Mouse (Mus musculus) liver, adult 2 months (tissue): ENCODE measurements around the gene Kif9.

Experiments used
- CTCF ChIP-seq: fragments of 200-500 bp; IDR thresholded peaks from 2 replicates; pipeline ENCODE4 v1.5.1; 2011; ENCODE audit warnings: low read depth, low read length, control low read depth
- POLR2A ChIP-seq: fragments of 200-500 bp; IDR thresholded peaks from 2 replicates; pipeline ENCODE4 v1.6.1; 2011; ENCODE audit warnings: low read length, control low read depth; ENCODE audit not compliant: insufficient read depth; ENCODE audit errors: extremely low read depth

- TF ChIP-seq CTCF (no peak), POLR2A (no peak)
Measured at GRCm38 (mm10) chr9:110478639-110479038, 1.9 kb downstream of the Kif9 start.
